Mouse (Mus musculus) C2C12 (cell line): ENCODE data around the gene Apaf1.

ENCODE experiments used
- CEBPB ChIP-seq: IDR thresholded peaks from one replicate; pipeline ENCODE4 v1.6.1; 2011; ENCODE audit warnings: low read depth, mild to moderate bottlenecking, control low read depth, moderate library complexity
- CTCF ChIP-seq: IDR thresholded peaks from one replicate; pipeline ENCODE4 v1.5.1; 2011; ENCODE audit not compliant: control insufficient read depth, insufficient read depth, insufficient read length
- FOSL1 ChIP-seq: IDR thresholded peaks from one replicate; pipeline ENCODE4 v1.8.0; 2011; ENCODE audit warnings: mild to moderate bottlenecking, low read length; ENCODE audit not compliant: poor library complexity, insufficient read depth, severe bottlenecking
- MAX ChIP-seq: IDR thresholded peaks from one replicate; pipeline ENCODE4 v1.6.1; 2011; ENCODE audit warnings: mild to moderate bottlenecking, control low read depth
- MYOD1 ChIP-seq: IDR thresholded peaks from one replicate; pipeline ENCODE4 v1.6.1; 2011; ENCODE audit warnings: low read depth; ENCODE audit not compliant: control insufficient read depth, insufficient read length
- MYOG ChIP-seq: IDR thresholded peaks from one replicate; pipeline ENCODE4 v1.6.1; 2011; ENCODE audit not compliant: control insufficient read depth, insufficient read length; ENCODE audit errors: extremely low read depth
- USF1 ChIP-seq: IDR thresholded peaks from one replicate; pipeline ENCODE4 v1.6.1; 2011; ENCODE audit warnings: low read depth, mild to moderate bottlenecking, control low read depth, moderate library complexity

DNA sequence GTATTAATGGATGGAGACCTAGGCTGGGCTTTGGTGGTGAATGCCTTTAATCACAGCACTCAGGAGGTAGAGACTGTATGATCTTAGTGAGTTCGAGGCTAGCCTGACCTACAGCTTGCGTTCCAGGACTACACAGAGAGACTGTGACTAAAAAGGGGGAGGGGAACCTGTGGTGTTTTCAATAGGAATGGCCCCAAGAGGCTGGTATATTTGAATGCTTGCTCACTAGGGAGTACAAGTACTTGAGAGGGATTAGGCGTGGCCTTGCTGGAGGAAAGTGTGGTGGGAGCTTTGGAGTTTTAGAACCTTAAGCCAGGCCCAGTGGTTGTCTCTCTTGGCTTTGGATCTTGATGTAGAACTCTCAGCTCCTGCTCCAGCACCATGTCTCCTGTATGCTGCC is 48.2 kb upstream of the Apaf1 start:
- TF ChIP-seq CTCF (no peak), MAX (no peak), MYOG (no peak), FOSL1 (no peak), USF1 (no peak), CEBPB (no peak), MYOD1 (no peak)
